Mouse (Mus musculus) lung, postnatal 14 days (tissue): Measurements from ENCODE around the gene Anks4b.

Experiments
- DNase-seq: peaks from one replicate; pipeline ENCODE4 v3.0.0; 2021

Anks4b gene

GRCm38 (mm10) chr7:120173603-120174244 is at the start of gene Anks4b:
TSS of gene Anks4b (plus strand) at chr7:120173858.
- no peak for DNase-seq

GRCm38 (mm10) chr7:120124844-120125243 is 48.8 kb upstream of the Anks4b start:
- peak; percentile 79 for DNase-seq

GRCm38 (mm10) chr7:120126976-120127685 is 46.5 kb upstream of the Anks4b start:
- DNase-seq, result no peak

GRCm38 (mm10) chr7:120127686-120128059 is 46.0 kb upstream of the Anks4b start:
- no peak for DNase-seq

- DNase-seq, result peak; percentile 26
Observed at GRCm38 (mm10) chr7:120128951-120129350, 44.7 kb upstream of the Anks4b start.

- DNase-seq, result no peak
Observed at GRCm38 (mm10) chr7:120142743-120143142, 30.9 kb upstream of the Anks4b start.

- no peak for DNase-seq
Observed at GRCm38 (mm10) chr7:120145191-120145590, 28.5 kb upstream of the Anks4b start, which contains the start of gene Zp2. TSS of gene Zp2 (minus strand) at chr7:120145291.

- DNase-seq, result no peak
Observed at GRCm38 (mm10) chr7:120150257-120150656, 23.4 kb upstream of the Anks4b start.

GRCm38 (mm10) chr7:120150898-120151297 is 22.8 kb upstream of the Anks4b start:
- no peak for DNase-seq

GRCm38 (mm10) chr7:120156841-120157409 is 16.7 kb upstream of the Anks4b start:
- no peak for DNase-seq

- no peak for DNase-seq
Observed at GRCm38 (mm10) chr7:120157575-120158061, 16.0 kb upstream of the Anks4b start.

GRCm38 (mm10) chr7:120158121-120158613 is 15.5 kb upstream of the Anks4b start:
- no peak for DNase-seq

- DNase-seq, result no peak
Observed at GRCm38 (mm10) chr7:120163581-120164251, 9.9 kb upstream of the Anks4b start.

- no peak for DNase-seq
Observed at GRCm38 (mm10) chr7:120172188-120172700, 1.4 kb upstream of the Anks4b start.

- no peak for DNase-seq
Observed at GRCm38 (mm10) chr7:120174723-120175504, 1.3 kb downstream of the Anks4b start.

- DNase-seq, result no peak
Observed at GRCm38 (mm10) chr7:120177611-120178010, 4.0 kb downstream of the Anks4b start.

GRCm38 (mm10) chr7:120178935-120179334 is 5.3 kb downstream of the Anks4b start:
- no peak for DNase-seq

GRCm38 (mm10) chr7:120180547-120180946 is 6.9 kb downstream of the Anks4b start:
- no peak for DNase-seq

GRCm38 (mm10) chr7:120181401-120182230 is 8.0 kb downstream of the Anks4b start:
- DNase-seq, result no peak

- no peak for DNase-seq
Observed at GRCm38 (mm10) chr7:120182891-120183290, 9.2 kb downstream of the Anks4b start.

- no peak for DNase-seq
Observed at GRCm38 (mm10) chr7:120188946-120189345, 15.3 kb downstream of the Anks4b start.
